Mouse (Mus musculus) cortical plate, adult 2 months (tissue): Measurements from ENCODE around the gene AC124502.3. TPM values are rescaled to one million over a fixed set of nuclear protein-coding genes. Genes with fewer than 3 reads are reported as not detected.
A peak's percentile ranks its signal among the peaks of the same experiment; 100 is the strongest.

Experiments used
- H3K27ac ChIP-seq: fragments of 200-500 bp; 2 replicates; pipeline ENCODE4 v1.5.1; 2012; ENCODE audit warnings: low read length, control low read depth, inconsistent platforms; ENCODE audit not compliant: insufficient read depth
- H3K4me1 ChIP-seq: fragments of 200-500 bp; 2 replicates; pipeline ENCODE4 v1.6.1; 2011; ENCODE audit warnings: low read length; ENCODE audit not compliant: control insufficient read depth, insufficient read depth
- H3K4me3 ChIP-seq: fragments of 200-500 bp; 2 replicates; pipeline ENCODE4 v1.5.1; 2011; ENCODE audit warnings: mild to moderate bottlenecking, low read length, control low read depth; ENCODE audit not compliant: insufficient read depth
- CTCF ChIP-seq: fragments of 200-500 bp; IDR thresholded peaks from 2 replicates; pipeline ENCODE4 v1.5.1; 2011; ENCODE audit warnings: mild to moderate bottlenecking, control low read depth, low read length; ENCODE audit not compliant: insufficient read depth; ENCODE audit errors: extremely low read depth
- POLR2A ChIP-seq: fragments of 200-500 bp; IDR thresholded peaks from 2 replicates; pipeline ENCODE4 v1.6.1; 2011; ENCODE audit warnings: mild to moderate bottlenecking, low read length, control low read depth; ENCODE audit not compliant: insufficient read depth; ENCODE audit errors: extremely low read depth
- polyA plus RNA-seq: library from polyadenylated mRNA; depleted of rRNA; stranded (reverse); fragments of >200 nt; gene quantifications from 2 replicates; pipeline ENCODE4 v1.2.3, GENCODE M21; 2012

AC124502.3 gene
- polyA plus RNA-seq, 1 experiment = 4.8 TPM

- H3K27ac ChIP-seq = peak within 1 kb of the TSS; percentile 75
- peak within 1 kb of the TSS; percentile 63 for H3K4me3 ChIP-seq
- H3K4me1 ChIP-seq = no peaks in the 10 kb centered on the region
- TF ChIP-seq POLR2A (peak; percentile 72; the same call in 1 of the 2 replicates), CTCF (no peak)
Observed at GRCm38 (mm10) chr19:5023621-5024479, 14.8 kb upstream of the AC124502.3 start, which contains the start of gene Slc29a2. TSS of gene Slc29a2 (plus strand) at chr19:5023860.

- Histone ChIP-seq H3K4me3 (no peak overlapping the region), H3K4me1 (no peaks in the 10 kb centered on the region), H3K27ac (no peak overlapping the region)
- TF ChIP-seq CTCF (no peak), POLR2A (no peak)
Observed at GRCm38 (mm10) chr19:5026111-5026510, 12.6 kb upstream of the AC124502.3 start.

GRCm38 (mm10) chr19:5032686-5033085 is 6.0 kb upstream of the AC124502.3 start:
- no peaks in the 10 kb centered on the region for H3K4me1 ChIP-seq
- H3K4me3 ChIP-seq = no peak overlapping the region
- TF ChIP-seq CTCF = no peak
- TF ChIP-seq POLR2A = no peak
- H3K27ac ChIP-seq = no peak overlapping the region

GRCm38 (mm10) chr19:5036577-5036976 is 2.1 kb upstream of the AC124502.3 start:
- no peak for TF ChIP-seq POLR2A
- no peak for TF ChIP-seq CTCF
- Histone ChIP-seq H3K4me1 (no peaks in the 10 kb centered on the region), H3K4me3 (no peak overlapping the region), H3K27ac (no peak overlapping the region)

- Histone ChIP-seq H3K4me1 (no peaks in the 10 kb centered on the region), H3K27ac (no peak overlapping the region), H3K4me3 (peak overlapping the region; percentile 65)
- no peak for TF ChIP-seq CTCF
- no peak for TF ChIP-seq POLR2A
Observed at GRCm38 (mm10) chr19:5037678-5038571, 766 bp upstream of the AC124502.3 start.

- no peak for TF ChIP-seq CTCF
- no peak for TF ChIP-seq POLR2A
- H3K4me3 ChIP-seq = peak overlapping the region; percentile 65
- no peaks in the 10 kb centered on the region for H3K4me1 ChIP-seq
- H3K27ac ChIP-seq = peak overlapping the region; percentile 62
Observed at GRCm38 (mm10) chr19:5039301-5040114, 817 bp downstream of the AC124502.3 start.

- 0 out of 2 replicates have a peak within 1 kb of the TSS, but pooled peaks have one; percentile 21 for H3K27ac ChIP-seq
- peak within 1 kb of the TSS; percentile 65 for H3K4me3 ChIP-seq
- TF ChIP-seq CTCF (no peak), POLR2A (peak; percentile 67)
- H3K4me1 ChIP-seq = peaks cover 2% of the 10 kb centered on the region; the same call in 1 of the 2 replicates
Observed at GRCm38 (mm10) chr19:5040862-5041523, 2.3 kb downstream of the AC124502.3 start, which contains the start of gene Brms1. TSS of gene Brms1 (plus strand) at chr19:5041354.

GRCm38 (mm10) chr19:5041588-5041987 is 2.9 kb downstream of the AC124502.3 start:
- peak overlapping the region; percentile 65 for H3K4me3 ChIP-seq
- H3K27ac ChIP-seq = no peak overlapping the region
- H3K4me1 ChIP-seq = peaks cover 2% of the 10 kb centered on the region; the same call in 1 of the 2 replicates
- TF ChIP-seq POLR2A (no peak), CTCF (no peak)
